Mouse (Mus musculus): ENCODE data around the gene Vwa3b. TPM values are rescaled to one million over a fixed set of nuclear protein-coding genes. Genes with fewer than 3 reads are reported as not detected.

The Vwa3b gene
- polyA plus RNA-seq, 1 experiment, result 3.9 TPM

GRCm38 (mm10) chr1:37214144-37214543 lies 187.7 kb downstream of the Vwa3b start, which contains the start of gene Cnga3:
Gene Cnga3 (plus strand): TSS chr1:37214434.
- Histone ChIP-seq H3K27ac (ENCODE audit: control insufficient read depth, insufficient read depth, low read depth, low read length, poor library complexity) (no peak within 1 kb of the TSS), H3K4me1 (ENCODE audit: control insufficient read depth, insufficient read depth, low read length) (no peaks in the 10 kb centered on the region; the same call in 1 of the 2 replicates), H3K4me3 (replicated peaks; ENCODE audit: control insufficient read depth, low read depth, low read length) (no peak within 1 kb of the TSS)
- 83% methylated on average over 1 of the region's 1 CpGs for WGBS
- TF ChIP-seq POLR2A (IDR thresholded peaks at IDR 0.05; ENCODE audit: borderline replicate concordance, control insufficient read depth, low read depth, low read length) (no peak), CTCF (IDR thresholded peaks at IDR 0.05; ENCODE audit: control insufficient read depth, insufficient read depth, low read length) (no peak)

DNA sequence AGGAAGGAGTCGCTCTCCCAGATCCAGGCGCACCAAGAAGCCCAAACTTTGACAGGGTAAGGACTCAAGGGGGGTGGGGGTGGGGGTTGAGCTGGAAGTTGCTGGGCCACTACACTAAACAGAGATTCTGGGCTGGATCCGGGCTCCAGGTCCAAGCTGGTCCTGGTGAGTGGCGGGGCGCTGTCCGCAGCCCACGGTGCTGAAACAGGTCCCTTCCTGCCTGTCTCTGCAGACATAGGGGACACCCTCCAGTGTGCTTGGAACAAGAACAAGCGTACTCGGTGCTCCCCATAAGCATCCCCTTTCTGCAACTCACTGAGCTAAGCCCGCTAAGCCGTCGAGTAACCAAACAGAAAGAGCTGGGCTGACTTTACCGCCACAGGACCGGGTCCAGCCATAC lies 192.0 kb downstream of the Vwa3b start:
- H3K27ac ChIP-seq (ENCODE audit: control insufficient read depth, insufficient read depth, low read depth, low read length, poor library complexity), result no peak overlapping the region
- 6% methylated on average over 14 of the region's 14 CpGs for WGBS
- no peaks in the 10 kb centered on the region; the same call in 1 of the 2 replicates for H3K4me1 ChIP-seq (ENCODE audit: control insufficient read depth, insufficient read depth, low read length)
- TF ChIP-seq CTCF (IDR thresholded peaks at IDR 0.05; ENCODE audit: control insufficient read depth, insufficient read depth, low read length) (no peak), POLR2A (IDR thresholded peaks at IDR 0.05; ENCODE audit: borderline replicate concordance, control insufficient read depth, low read depth, low read length) (no peak)
- no peak overlapping the region for H3K4me3 ChIP-seq (replicated peaks; ENCODE audit: control insufficient read depth, low read depth, low read length)

GRCm38 (mm10) chr1:37219593-37219992 lies 193.2 kb downstream of the Vwa3b start:
- Histone ChIP-seq H3K4me3 (replicated peaks; ENCODE audit: control insufficient read depth, low read depth, low read length) (no peak overlapping the region), H3K27ac (ENCODE audit: control insufficient read depth, insufficient read depth, low read depth, low read length, poor library complexity) (no peak overlapping the region), H3K4me1 (ENCODE audit: control insufficient read depth, insufficient read depth, low read length) (no peaks in the 10 kb centered on the region; the same call in 1 of the 2 replicates)
- no peak for TF ChIP-seq CTCF (IDR thresholded peaks at IDR 0.05; ENCODE audit: control insufficient read depth, insufficient read depth, low read length)
- TF ChIP-seq POLR2A (IDR thresholded peaks at IDR 0.05; ENCODE audit: borderline replicate concordance, control insufficient read depth, low read depth, low read length), result no peak
- WGBS, result 85% methylated on average over 5 of the region's 5 CpGs

GRCm38 (mm10) chr1:37220134-37220907 lies 193.9 kb downstream of the Vwa3b start:
- H3K27ac ChIP-seq (ENCODE audit: control insufficient read depth, insufficient read depth, low read depth, low read length, poor library complexity), result no peak overlapping the region
- TF ChIP-seq CTCF (IDR thresholded peaks at IDR 0.05; ENCODE audit: control insufficient read depth, insufficient read depth, low read length) (no peak), POLR2A (IDR thresholded peaks at IDR 0.05; ENCODE audit: borderline replicate concordance, control insufficient read depth, low read depth, low read length) (no peak)
- WGBS, result 49% methylated on average over 6 of the region's 6 CpGs
- H3K4me1 ChIP-seq (ENCODE audit: control insufficient read depth, insufficient read depth, low read length), result no peaks in the 10 kb centered on the region; the same call in 1 of the 2 replicates
- H3K4me3 ChIP-seq (replicated peaks; ENCODE audit: control insufficient read depth, low read depth, low read length), result no peak overlapping the region

GRCm38 (mm10) chr1:37222002-37222401 lies 195.6 kb downstream of the Vwa3b start:
- Histone ChIP-seq H3K4me1 (ENCODE audit: control insufficient read depth, insufficient read depth, low read length) (no peaks in the 10 kb centered on the region; the same call in 1 of the 2 replicates), H3K4me3 (replicated peaks; ENCODE audit: control insufficient read depth, low read depth, low read length) (no peak overlapping the region), H3K27ac (ENCODE audit: control insufficient read depth, insufficient read depth, low read depth, low read length, poor library complexity) (no peak overlapping the region)
- WGBS, result 61% methylated on average over 7 of the region's 7 CpGs
- no peak for TF ChIP-seq CTCF (IDR thresholded peaks at IDR 0.05; ENCODE audit: control insufficient read depth, insufficient read depth, low read length)
- TF ChIP-seq POLR2A (IDR thresholded peaks at IDR 0.05; ENCODE audit: borderline replicate concordance, control insufficient read depth, low read depth, low read length), result no peak

DNA sequence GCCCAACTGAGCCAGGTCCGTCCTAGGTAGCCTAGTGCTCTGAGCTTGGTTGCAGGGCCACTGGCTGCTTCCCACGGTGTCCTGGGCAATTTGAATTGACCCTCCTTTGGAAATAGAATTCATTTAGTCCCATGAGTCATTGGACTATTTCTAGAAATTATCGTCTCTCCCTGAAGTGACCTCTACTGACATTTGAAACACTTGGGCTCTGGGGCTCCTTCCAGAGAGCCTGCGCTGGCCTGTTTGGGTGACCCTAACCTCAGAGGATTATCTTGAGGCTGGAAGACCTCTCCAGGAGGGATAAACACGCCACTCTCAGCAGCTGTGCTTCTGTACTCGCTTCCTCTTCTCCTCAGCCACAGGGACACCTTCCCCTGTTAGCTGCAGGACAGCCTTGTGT lies 204.0 kb downstream of the Vwa3b start:
- WGBS, result 72% methylated on average over 6 of the region's 6 CpGs
- no peak overlapping the region for H3K27ac ChIP-seq (ENCODE audit: control insufficient read depth, insufficient read depth, low read depth, low read length, poor library complexity)
- no peak for TF ChIP-seq POLR2A (IDR thresholded peaks at IDR 0.05; ENCODE audit: borderline replicate concordance, control insufficient read depth, low read depth, low read length)
- no peak for TF ChIP-seq CTCF (IDR thresholded peaks at IDR 0.05; ENCODE audit: control insufficient read depth, insufficient read depth, low read length)
- no peaks in the 10 kb centered on the region; the same call in 1 of the 2 replicates for H3K4me1 ChIP-seq (ENCODE audit: control insufficient read depth, insufficient read depth, low read length)
- no peak overlapping the region for H3K4me3 ChIP-seq (replicated peaks; ENCODE audit: control insufficient read depth, low read depth, low read length)

DNA sequence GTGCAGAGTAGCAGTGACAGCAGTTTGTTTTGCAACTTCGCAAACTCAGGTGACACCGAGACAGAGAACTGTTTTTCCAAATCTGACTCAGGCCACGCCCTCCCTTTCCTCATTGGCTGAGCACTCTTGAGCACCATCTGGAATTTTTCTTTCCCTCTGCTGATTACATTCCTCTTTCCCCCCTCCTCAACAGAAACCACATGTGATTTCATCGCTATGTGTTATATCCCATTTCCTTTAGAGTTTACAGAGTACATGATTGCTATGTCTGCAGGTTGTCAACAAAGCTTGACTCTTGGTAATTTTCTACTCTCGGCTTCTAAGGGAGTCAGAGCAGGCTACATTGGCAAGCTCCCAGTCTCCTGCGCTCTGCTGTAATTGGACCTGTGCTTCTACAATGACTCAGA lies 204.9 kb downstream of the Vwa3b start:
- TF ChIP-seq POLR2A (IDR thresholded peaks at IDR 0.05; ENCODE audit: borderline replicate concordance, control insufficient read depth, low read depth, low read length) (no peak), CTCF (IDR thresholded peaks at IDR 0.05; ENCODE audit: control insufficient read depth, insufficient read depth, low read length) (no peak)
- H3K27ac ChIP-seq (ENCODE audit: control insufficient read depth, insufficient read depth, low read depth, low read length, poor library complexity), result no peak overlapping the region
- WGBS, result 54% methylated on average over 6 of the region's 6 CpGs
- no peaks in the 10 kb centered on the region; the same call in 1 of the 2 replicates for H3K4me1 ChIP-seq (ENCODE audit: control insufficient read depth, insufficient read depth, low read length)
- no peak overlapping the region for H3K4me3 ChIP-seq (replicated peaks; ENCODE audit: control insufficient read depth, low read depth, low read length)

Other genes with a start within 250 kb of the Vwa3b start
- 14.3 and 46.6 TPM in 2 replicates for gene Tmem131, start 82.9 kb upstream of the Vwa3b start, polyA plus RNA-seq (2011; ENCODE audit: insufficient read depth, insufficient read length, low replicate concordance, missing spikeins)
- not detected in 2 replicates for gene Cnga3, start 187.8 kb downstream of the Vwa3b start, polyA plus RNA-seq (2011; ENCODE audit: insufficient read depth, insufficient read length, low replicate concordance, missing spikeins)

Data from bone marrow, adult 2 months (tissue).